Mouse (Mus musculus): ENCODE measurements around the gene Sars2.

The Sars2 gene

GRCm38 (mm10) chr7:28778825-28779224 is 37.0 kb downstream of the Sars2 start:
- DNase-seq (ENCODE audit: low read depth, low spot score): no peak

DNA sequence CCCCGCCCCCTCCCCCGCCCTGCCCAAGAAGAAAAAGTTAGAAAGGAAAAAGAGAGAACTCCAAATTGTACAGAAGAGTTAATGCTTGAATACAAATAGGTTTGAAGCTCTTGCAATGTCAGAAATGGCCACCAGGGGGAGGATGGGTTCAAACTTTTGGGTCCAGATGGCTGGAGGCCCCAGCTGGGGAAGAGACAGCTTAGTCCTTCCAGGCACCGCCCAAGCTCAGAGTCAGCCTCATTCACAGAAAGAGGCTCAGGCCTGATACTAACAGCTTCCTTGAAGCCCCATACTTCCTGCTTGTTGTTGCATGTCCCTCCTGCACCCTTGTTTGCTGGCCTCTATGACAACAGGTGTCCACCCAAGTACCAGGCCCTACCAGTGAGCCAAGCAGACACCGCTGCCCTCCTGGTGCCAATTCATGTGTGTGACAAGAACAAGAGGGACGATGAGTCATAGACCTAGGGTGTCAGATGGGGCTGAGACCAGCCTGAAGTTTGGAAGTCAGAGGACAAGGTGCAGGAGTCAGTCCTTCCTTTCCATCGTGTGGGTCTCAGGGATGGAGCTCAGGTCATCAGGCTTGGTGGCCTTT is 38.4 kb downstream of the Sars2 start:
- peak; percentile 95 for DNase-seq (ENCODE audit: low read depth, low spot score)

DNA sequence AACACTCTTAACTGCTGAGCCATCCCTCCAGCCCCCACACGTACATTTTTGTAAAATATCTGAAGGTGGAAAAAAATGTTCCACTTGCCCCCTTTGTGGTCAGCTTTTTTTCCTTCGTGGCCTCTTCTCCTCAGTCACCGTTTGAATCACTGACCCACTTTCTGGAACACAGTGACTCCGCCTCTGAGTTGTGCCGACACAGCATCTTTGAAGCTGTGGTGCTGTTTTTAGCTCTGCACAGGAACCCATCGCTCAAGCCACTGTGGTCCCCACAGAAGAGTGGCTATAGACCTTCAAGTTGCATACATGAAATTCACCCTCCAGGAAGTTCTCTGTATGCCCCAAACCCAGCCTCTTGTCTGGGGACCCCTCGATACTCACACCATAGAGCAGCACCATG is 39.1 kb downstream of the Sars2 start:
- peak; percentile 82 for DNase-seq (ENCODE audit: low read depth, low spot score)

DNA sequence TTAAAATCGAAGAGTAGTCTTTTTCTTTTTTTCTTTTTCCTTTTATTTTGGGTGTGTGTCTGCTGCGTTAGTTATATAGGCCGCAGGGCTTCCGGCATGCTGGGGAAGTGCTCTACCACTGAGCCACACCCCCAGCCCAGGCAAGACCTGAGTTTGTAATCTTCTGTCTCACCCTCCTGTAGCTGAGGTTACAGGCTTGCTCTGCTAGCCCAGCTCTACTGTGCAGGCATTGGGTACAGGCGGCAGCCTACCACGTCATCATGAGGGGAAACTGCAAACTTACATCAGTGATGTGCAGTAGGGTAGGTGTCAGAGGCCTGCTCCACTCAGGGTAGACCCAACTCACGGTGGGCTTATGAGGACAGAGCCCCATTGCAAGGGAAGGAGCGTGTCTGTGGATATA is 39.5 kb downstream of the Sars2 start:
- peak; percentile 30 for DNase-seq (ENCODE audit: low read depth, low spot score)

DNA sequence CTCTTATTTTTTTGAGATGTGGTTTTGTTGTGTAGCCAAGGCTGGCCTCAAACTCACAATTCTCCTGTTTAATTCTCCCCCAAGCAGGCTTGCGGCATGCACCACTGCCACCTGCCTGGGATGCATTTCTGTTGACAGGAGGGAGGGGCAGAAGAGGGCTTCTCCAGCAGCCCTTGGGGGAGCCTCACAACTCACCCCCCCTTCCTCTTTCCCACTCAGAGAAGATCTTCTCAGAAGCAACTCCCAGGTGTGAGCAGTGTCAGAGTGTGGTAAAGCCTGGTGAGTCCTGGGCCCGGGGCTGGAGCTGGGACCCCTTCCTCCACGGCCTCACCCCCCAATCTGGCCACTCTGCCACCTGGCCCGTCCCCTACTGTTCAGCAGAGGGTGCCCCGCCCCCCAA is 43.4 kb downstream of the Sars2 start:
- no peak for DNase-seq (ENCODE audit: low read depth, low spot score)

GRCm38 (mm10) chr7:28787884-28788283 is 46.1 kb downstream of the Sars2 start:
- DNase-seq (ENCODE audit: low read depth, low spot score): no peak

- no peak for DNase-seq (ENCODE audit: low read depth, low spot score)
Measured at GRCm38 (mm10) chr7:28788307-28789195, 46.8 kb downstream of the Sars2 start, which contains the start of gene Rinl. TSS of gene Rinl (plus strand) at chr7:28788969.

- no peak for DNase-seq (ENCODE audit: low read depth, low spot score)
Measured at GRCm38 (mm10) chr7:28789235-28789634, 47.4 kb downstream of the Sars2 start.

DNA sequence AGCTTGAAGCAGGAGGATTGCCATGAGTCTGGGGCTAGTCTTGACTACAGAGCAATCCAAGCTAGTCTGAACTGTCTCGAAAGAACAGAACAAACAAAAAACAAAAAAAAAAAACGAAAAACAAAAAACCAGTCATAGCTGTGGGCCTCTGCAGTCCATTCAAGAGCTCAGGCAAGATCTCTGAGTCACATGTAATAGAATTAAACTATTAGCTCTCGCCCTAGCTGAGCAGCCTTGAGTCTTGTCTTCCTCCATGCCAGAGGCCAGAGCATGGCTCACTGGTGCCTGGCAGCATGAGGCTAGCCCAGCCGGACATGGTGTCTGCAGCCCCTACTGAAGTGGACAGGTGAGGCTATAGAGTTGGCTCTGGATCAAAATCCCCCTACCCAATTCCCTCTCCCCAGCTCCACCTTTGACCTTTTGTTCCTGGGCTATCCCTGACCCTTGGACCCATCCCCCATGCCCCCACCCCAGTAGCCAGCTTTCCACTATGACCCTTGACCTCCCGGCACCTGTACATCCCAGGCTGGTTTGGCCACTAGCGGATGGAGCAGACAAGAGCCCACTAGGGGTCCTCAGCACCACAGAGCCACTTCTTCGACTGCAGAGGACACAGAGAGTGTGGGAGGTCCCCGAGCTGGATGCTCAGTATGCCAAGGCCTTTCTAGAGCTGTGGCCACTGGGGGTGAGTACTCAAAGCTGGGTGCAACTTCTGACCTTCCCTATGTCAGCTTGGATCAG is 48.4 kb downstream of the Sars2 start:
- DNase-seq (ENCODE audit: low read depth, low spot score): no peak

DNA sequence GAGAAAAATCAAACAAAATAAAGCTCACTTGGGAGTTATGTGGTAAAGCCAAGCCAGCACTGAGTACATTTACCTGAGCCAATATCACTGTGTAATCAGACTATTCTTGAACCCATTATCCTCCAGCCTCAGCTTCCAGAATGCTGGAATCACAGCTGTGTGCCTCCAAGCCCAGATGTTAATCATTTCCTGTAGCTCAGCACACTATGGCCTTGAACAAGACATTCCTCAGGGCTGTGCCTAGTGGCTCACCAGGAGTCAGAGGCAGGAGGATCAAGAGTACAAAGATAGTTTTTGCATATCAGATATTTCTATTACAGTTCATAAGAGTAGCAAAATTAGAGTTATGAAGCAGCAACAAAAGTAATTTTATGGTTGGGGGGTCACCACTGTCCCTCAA is 49.9 kb downstream of the Sars2 start:
- no peak for DNase-seq (ENCODE audit: low read depth, low spot score)

GRCm38 (mm10) chr7:28792391-28793185 is 50.8 kb downstream of the Sars2 start:
- no peak for DNase-seq (ENCODE audit: low read depth, low spot score)

- peak; percentile 52 for DNase-seq (ENCODE audit: low read depth, low spot score)
Measured at GRCm38 (mm10) chr7:28793834-28794233, 52.0 kb downstream of the Sars2 start.

DNA sequence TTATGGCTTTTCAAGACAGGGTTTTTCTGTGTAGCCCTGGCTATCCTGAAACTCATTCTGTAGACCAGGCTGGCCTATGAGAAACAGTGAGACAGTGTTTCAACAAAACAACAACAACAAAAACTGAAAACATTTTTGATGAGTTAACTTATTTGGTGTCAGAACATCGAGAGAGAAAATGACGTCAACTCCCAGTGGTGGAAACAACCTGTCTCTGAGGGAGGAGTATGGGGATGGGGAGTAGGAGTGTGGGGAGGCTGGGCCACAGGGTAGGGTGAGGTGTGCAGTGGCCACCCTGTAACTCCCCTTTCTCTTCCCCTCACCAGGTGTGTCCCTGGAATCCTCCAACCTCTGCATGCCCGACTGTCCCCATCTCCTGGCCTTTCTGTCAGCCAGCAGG is 52.7 kb downstream of the Sars2 start:
- DNase-seq (ENCODE audit: low read depth, low spot score): no peak

GRCm38 (mm10) chr7:28795832-28796231 is 54.0 kb downstream of the Sars2 start:
- DNase-seq (ENCODE audit: low read depth, low spot score): no peak

GRCm38 (mm10) chr7:28796562-28796975 is 54.8 kb downstream of the Sars2 start:
- DNase-seq (ENCODE audit: low read depth, low spot score): peak; percentile 92

DNA sequence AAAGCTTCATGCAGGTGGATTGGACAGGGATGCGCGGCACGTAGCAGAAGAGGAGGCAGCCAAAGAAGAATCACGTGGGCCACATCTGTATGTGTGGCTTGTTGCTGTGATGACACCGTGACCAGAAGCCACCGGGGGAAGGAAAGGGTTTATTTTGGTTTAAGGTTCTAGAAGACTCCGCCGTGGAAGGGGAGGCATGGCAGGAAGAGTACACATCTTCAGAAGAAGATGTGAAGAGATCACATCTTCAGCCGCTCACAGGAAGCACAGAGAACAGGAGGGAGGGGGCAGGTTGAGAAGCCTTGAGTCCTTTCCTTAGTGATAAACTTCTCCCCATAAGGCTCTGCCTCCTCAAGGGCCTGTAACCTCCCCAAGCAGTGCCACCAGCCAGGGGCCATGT is 58.2 kb downstream of the Sars2 start:
- DNase-seq (ENCODE audit: low read depth, low spot score): no peak

GRCm38 (mm10) chr7:28801451-28801850 is 59.7 kb downstream of the Sars2 start:
- no peak for DNase-seq (ENCODE audit: low read depth, low spot score)

DNA sequence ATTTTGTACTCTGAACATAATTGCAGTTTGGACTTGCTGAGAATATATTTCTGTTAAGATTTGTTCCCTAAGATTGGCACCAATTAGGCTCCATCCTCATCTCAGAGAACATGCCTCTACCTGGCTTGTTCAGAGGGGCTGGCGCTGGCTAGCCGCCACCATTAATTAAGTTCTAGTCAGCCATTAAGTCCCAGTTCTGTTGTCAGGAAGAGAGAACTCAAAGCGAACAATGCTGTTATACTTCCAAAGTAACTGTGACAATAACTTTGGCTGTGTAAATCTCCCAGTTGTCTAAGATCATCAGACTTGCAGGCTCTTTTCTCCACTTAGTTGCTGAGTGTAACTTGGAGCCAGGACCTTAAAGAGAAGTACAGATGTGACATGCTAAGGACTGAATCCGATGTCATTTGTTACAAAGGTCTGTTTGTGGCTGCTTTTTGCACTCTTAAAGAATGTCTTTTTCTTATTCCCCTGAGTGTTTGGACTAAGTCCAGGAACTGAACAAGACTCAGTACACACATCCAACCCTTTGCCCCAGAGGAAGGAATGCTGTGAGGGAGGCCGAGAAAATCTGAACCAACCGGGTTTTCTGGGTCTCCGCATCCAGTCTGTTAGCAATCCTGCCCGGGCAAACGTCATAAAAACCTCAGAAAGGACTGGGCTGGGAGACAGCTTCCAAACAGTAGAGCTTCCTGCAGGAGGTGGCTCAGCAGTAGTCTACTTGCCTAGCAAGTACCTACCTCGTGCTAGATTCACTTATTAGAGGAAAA is 60.3 kb downstream of the Sars2 start:
- DNase-seq (ENCODE audit: low read depth, low spot score): no peak

DNA sequence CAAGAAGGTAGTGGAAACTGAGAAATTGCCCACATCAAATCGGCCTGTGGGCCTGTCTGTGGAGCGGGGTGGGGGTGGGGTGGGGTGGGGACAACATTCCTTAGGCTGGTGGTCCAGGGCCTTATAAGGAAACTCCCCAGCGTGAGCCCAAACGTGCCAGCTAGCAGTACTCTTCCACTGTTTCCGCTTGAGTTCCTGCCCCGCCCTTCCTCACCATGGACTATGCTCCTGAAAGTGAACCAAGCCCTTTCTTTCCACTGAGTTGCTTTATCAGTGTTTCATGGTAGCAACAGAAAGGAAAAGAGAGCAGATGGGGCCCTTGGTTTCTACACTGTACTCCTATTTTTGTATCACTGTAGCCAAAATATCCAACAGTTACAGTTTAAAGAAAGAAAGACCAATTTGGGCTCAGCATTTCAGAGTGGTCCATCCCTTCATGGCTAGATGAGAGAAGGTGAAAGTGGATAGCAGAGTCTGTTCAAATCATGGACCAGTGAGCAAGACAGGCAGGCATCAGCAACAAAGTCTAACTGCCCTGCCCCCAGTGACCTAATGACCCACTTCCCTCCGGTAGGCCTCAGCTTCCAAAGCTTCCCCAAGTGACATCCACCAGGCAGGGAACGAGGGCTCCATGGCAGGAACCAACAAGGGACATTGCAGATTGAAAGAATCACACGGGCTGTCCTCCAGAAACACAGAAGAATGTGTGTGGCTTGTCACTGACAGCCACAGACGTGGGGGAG is 61.2 kb downstream of the Sars2 start:
- peak; percentile 43 for DNase-seq (ENCODE audit: low read depth, low spot score)
